Mouse (Mus musculus): ENCODE data around the gene Myo1a. TPM values are rescaled to one million over a fixed set of nuclear protein-coding genes. Genes with fewer than 3 reads are reported as not detected.

Gene Myo1a
- total RNA-seq, 1 experiment from 2014 or later = 1.5 TPM

GRCm38 (mm10) chr10:127730285-127730932 is 25.4 kb downstream of the Myo1a start:
- no peak for DNase-seq

- DNase-seq = no peak
These were observed 26.0 kb downstream of the Myo1a start for GRCm38 (mm10) chr10:127730933-127731310.

- DNase-seq = no peak
These were observed 26.4 kb downstream of the Myo1a start for GRCm38 (mm10) chr10:127731397-127731796.

GRCm38 (mm10) chr10:127734434-127734833 is 29.5 kb downstream of the Myo1a start:
- peak; percentile 51 for DNase-seq

GRCm38 (mm10) chr10:127736266-127736665 is 31.3 kb downstream of the Myo1a start:
- DNase-seq = no peak

GRCm38 (mm10) chr10:127736916-127737315 is 31.9 kb downstream of the Myo1a start:
- DNase-seq = no peak

- no peak for DNase-seq
These were observed 32.6 kb downstream of the Myo1a start for GRCm38 (mm10) chr10:127737552-127737951.

- DNase-seq = peak; percentile 66
These were observed 33.3 kb downstream of the Myo1a start for GRCm38 (mm10) chr10:127738151-127738882.

GRCm38 (mm10) chr10:127739083-127739660 is 34.2 kb downstream of the Myo1a start, which contains the start of gene Zbtb39:
Gene Zbtb39, plus strand, starts transcription at chr10:127739538.
- DNase-seq = peak; percentile 93

GRCm38 (mm10) chr10:127739661-127740161 is 34.7 kb downstream of the Myo1a start:
- DNase-seq = peak; percentile 62

GRCm38 (mm10) chr10:127744661-127745060 is 39.7 kb downstream of the Myo1a start:
- DNase-seq = peak; percentile 87

- no peak for DNase-seq
These were observed 40.9 kb downstream of the Myo1a start for GRCm38 (mm10) chr10:127745886-127746285.

- DNase-seq = no peak
These were observed 42.3 kb downstream of the Myo1a start for GRCm38 (mm10) chr10:127747254-127747653.

GRCm38 (mm10) chr10:127748847-127749612 is 44.1 kb downstream of the Myo1a start:
- DNase-seq = peak; percentile 85

- DNase-seq = no peak
These were observed 45.3 kb downstream of the Myo1a start for GRCm38 (mm10) chr10:127750136-127750777.

- DNase-seq = peak; percentile 48
These were observed 46.6 kb downstream of the Myo1a start, which contains the start of gene Gpr182 for GRCm38 (mm10) chr10:127751548-127751947. Gene Gpr182, minus strand, starts transcription at chr10:127751732.

- DNase-seq = peak; percentile 77
These were observed 49.7 kb downstream of the Myo1a start for GRCm38 (mm10) chr10:127754566-127755166.

- DNase-seq = no peak
These were observed 50.3 kb downstream of the Myo1a start for GRCm38 (mm10) chr10:127755246-127755645.

GRCm38 (mm10) chr10:127755770-127756468 is 50.9 kb downstream of the Myo1a start:
- DNase-seq = no peak
